Mouse (Mus musculus) cerebellum, adult 9-10 months (tissue): ENCODE data around the gene Fam171b.

Experiments
- DNase-seq: peaks from one replicate; pipeline ENCODE4 v3.0.0; 2022

Gene Fam171b

GRCm38 (mm10) chr2:83812483-83813272 is at the start of gene Fam171b:
Gene Fam171b (plus strand): TSS chr2:83812636.
- peak; percentile 94 for DNase-seq

GRCm38 (mm10) chr2:83766058-83766457 is 46.4 kb upstream of the Fam171b start:
- no peak for DNase-seq

GRCm38 (mm10) chr2:83766878-83767277 is 45.6 kb upstream of the Fam171b start:
- no peak for DNase-seq

- no peak for DNase-seq
Observed at GRCm38 (mm10) chr2:83768311-83769047, 44.0 kb upstream of the Fam171b start.

GRCm38 (mm10) chr2:83771155-83771812 is 41.2 kb upstream of the Fam171b start:
- peak; percentile 82 for DNase-seq

GRCm38 (mm10) chr2:83791330-83792073 is 20.9 kb upstream of the Fam171b start:
- no peak for DNase-seq

GRCm38 (mm10) chr2:83792102-83792501 is 20.3 kb upstream of the Fam171b start:
- DNase-seq, result no peak

GRCm38 (mm10) chr2:83795766-83796165 is 16.7 kb upstream of the Fam171b start:
- no peak for DNase-seq

GRCm38 (mm10) chr2:83797902-83798497 is 14.4 kb upstream of the Fam171b start:
- DNase-seq, result no peak

DNA sequence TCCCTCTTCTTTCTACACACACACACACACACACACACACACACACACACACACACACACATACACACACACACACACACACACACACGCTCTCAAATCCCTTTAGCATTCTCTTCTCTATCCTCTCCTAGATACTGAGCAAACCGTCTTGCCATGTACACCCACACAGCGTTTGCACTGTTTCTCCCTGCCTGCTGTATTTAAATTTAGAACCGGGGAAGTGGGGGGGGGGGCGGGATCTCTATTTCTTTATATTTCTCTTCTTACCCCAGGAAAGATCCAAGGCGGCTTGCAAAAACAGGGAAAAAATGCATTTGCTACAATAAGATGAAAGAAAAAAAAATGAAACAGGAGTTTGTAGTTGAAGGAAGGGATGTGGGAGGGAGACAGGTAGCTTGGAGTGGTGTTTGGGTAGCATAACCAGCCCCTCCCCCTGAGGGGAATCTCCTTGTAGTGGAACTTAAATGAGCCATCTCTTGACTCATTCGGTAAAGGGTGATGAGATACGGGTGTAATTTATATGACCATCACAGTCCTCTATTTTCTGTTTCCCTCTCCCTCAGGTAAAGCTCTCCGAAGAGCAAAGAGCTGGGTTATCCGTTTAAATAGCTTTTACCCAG is 947 bp downstream of the Fam171b start:
- DNase-seq, result peak; percentile 72

DNA sequence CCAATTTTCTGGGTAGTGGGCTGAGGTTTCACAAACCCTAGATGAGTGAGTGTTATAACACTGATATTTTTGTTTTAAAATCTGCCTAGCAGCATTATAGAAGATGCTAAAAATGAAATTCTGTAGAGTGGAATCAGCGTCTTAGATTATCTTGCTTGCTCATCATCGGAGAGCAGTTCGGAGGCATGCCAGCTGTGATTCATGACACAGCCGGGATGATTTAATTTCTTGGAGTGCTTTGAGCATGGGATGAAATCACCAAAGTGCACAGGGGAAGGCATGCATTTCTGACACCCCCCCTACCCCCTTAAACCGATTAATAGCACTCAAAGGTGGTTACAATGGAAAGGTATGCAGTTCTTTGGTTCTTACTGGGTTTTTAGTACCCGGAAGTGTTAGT is 1.6 kb downstream of the Fam171b start:
- DNase-seq, result peak; percentile 65

DNA sequence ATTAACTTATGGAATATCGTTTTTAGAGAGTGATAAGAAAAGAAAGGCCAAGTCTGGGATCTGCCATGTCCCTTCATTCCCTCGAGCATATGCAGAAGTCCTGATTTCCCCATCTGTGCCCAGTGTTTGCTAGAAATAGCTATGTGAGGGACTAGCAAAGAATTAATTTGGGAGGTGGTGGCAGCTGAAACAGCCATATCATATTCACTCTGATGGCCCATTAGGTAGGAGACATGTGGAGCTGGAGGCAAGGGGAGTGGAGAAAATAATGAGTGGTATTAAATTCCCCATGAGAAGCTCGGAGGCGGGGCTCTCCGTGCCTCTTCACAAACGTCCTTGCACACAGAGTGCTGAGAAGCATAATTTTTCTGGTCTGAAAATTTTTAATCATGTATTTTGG is 3.7 kb downstream of the Fam171b start:
- DNase-seq, result no peak

DNA sequence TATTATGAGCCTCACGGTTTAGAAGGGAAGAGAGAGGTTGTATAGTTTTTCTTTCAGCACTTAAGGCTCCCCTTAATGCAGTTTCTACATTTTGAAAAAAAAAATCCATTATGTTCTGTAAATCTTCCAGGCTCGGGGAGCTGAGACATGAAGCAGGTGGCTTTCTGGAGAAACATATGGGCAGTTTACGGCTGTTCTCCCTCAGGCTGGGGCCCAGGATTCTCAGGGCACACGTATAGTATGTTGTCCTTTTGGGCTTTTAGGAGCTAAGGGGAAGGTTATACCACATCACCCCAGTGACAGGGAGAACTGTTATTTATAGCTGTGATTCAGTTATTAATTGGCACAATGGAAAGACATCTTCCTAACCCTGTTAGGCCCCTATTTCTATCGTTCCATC is 12.7 kb downstream of the Fam171b start:
- DNase-seq, result peak; percentile 51

DNA sequence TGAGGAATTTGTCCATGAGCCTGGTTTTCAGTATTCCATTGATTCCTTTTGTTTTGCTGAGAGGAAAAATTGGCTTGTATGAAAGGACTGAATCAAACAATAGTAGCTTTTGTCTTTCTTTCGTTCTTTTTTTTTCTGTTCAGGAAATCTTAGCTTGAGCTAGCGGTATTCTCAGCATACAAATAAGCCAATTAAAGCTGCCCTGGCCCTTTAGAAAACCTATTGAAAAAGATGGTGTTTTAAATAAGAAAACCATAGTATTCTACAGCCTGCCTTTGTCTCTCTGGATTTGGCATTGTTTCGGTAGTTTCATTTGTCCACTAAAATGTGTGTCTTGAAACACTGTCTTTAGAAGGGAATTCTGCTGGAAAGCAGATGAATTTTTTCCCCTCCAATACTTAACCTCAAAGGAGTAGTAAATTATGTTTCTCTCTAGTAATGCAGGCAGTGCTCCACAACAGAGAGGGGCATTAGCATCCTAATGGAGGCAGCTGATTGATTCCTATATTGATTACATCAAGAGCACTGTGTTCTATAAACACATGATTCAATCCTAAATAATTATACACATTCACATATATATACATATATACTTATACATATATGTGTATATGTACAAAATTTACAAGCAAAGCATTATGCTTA is 16.6 kb downstream of the Fam171b start:
- DNase-seq, result no peak

DNA sequence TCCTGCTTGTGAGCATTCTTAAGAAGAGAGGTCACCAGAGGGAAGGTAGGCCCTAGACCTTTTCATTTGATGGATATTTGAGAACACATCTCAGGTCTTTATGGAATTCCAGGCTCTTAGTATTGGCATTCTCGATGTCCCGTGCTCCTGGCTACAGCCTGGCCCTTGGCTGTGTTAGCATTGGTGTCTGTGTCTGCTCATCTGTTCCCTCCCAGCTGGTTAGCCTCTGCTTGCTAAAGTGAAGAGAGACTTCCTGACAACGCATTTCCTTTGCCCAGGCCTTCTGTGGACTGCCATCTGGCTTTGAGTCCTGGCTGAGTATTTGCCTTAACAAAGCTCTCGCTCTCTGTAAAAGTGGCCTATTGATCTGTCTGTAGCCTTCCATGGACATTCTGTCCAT is 20.5 kb downstream of the Fam171b start:
- DNase-seq, result no peak

DNA sequence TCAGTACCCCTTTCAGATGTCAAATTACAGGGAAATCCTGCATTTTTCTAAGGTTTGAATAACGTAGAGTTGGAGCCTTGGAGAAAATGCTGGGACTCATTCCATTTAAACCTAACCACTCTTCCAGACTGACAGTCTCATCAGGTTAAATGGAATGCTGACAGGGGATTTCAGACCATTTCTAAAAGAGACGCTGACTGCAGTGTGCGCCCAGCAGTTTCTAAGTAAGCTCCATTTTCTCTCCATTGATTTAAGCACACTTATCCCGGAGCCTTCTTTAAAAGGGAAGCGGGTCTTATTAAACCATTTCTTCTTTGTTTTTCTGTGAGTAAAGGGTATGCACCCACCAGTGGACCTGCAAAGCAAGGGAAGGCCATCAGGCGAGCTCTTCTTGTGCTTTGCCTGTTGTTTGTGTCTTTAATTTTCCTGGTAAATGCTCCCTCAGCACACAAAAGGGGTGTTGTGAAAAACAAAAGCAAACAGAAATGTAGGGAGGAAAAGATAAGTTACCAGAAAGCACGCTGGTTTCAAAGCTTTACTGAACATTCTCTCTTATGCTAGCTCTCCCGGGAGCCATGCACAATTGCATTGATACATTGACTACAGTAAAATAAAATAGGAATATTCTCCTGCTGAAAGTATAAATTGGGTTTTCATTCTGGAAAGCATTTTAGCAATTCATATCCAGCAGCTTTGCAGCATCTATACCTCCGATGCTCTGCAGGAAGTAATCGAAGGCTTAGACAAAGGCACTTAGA is 23.1 kb downstream of the Fam171b start:
- no peak for DNase-seq

- DNase-seq, result no peak
Observed at GRCm38 (mm10) chr2:83848495-83848894, 36.1 kb downstream of the Fam171b start.

DNA sequence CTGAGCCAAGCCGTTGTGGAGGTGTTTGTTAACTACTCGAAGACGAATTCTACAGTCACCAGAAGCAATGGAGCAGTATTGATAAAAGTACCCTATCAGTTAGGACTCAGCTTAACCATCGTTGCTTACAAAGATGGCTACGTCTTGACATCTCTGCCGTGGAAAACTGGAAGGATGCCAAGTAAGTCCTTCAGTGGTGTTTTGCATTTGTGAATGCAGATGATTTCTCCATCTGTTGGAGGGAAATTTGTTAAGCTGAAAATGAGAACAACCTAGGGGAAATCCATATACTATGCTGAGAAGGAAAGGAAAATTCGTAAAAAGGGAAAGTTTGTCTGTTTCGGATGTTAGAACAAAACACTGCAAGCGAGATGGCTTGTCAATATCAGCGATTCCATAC is 41.0 kb downstream of the Fam171b start:
- DNase-seq, result no peak

GRCm38 (mm10) chr2:83856236-83856635 is 43.8 kb downstream of the Fam171b start:
- DNase-seq, result no peak

DNA sequence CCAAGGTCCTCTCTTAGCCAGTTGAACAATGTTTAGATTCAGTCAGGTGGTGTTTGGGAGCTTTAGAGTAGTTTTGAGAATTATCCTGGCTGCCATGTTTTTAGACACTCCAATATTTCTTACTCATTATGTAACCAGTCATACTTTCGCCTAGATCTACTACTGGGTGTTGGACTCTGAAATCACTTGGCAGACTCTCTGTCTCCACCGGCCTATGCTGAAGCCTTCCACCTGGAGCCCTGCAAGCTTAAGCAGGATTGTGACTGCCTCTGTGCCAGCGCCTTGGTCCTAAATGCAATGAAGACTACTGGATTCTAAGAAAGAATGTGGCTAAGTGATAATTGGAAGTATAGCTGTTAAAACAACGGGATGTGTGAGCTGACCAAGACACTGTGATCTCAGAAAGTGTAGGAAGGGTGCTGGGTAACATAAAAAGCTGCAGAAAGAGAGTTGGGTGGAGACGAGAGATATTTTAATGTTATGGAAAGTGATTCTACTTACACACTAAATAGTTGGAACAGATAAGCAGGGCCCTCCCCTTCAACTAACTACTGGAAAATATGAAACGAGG is 71.5 kb downstream of the Fam171b start:
- DNase-seq, result peak; percentile 9
